Mouse (Mus musculus): Measurements from ENCODE around the gene Dst. TPM values are rescaled to one million over a fixed set of nuclear protein-coding genes. Genes with fewer than 3 reads are reported as not detected.

Dst gene
- polyA plus RNA-seq, 1 experiment from 2014 or later, result 44.3 TPM

DNA sequence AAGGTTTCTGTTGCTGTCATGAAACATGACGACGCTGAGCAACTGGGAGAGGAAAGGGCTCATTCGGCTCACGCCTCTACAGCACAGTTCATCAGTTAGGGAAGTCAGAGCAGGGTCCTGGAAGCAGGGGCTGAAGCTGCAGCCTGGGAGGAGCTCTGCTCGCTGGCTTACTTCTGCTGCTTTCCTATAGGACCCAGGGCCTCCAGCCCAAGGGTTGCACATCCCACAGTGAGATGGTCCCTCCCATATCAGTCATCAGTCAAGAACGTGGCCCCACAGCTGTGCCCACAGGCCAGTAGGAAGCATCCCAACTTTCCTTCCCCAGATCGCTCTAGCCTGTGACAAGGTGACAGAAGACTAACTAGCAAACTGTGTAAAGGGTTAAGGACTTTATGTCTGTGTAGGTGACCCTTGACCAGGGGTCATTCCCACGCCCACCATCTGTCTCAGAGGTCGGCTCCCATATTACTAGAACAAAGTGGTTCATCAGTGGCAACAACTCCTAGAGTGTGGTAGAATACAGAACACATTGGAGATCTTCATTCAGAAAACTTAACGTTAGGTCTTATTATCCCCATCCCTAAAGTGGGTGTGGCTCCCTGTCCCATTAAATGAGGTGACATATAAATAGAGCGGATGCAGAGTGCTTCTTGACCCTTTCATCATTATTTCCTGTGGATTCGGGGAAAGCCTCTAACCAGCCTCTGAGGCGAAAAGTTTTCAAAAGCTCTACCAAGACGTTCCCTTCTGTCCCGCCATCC is 219.9 kb downstream of the Dst start:
- 30% methylated on average over 15 of the region's 15 CpGs for WGBS
- H3K9me3 ChIP-seq (ENCODE audit: control insufficient read depth, low read length), result no peaks in the 10 kb centered on the region
- H3K4me3 ChIP-seq (ENCODE audit: low read length), result no peak overlapping the region
- no peak overlapping the region for H3K27ac ChIP-seq (ENCODE audit: low read depth, low read length)
- H3K36me3 ChIP-seq (ENCODE audit: control insufficient read depth, insufficient read depth, low read length), result no peaks in the 10 kb centered on the region
- ATAC-seq (ENCODE audit: low FRiP score, low TSS enrichment), result peak; percentile 66
- H3K4me2 ChIP-seq (replicated peaks; ENCODE audit: low read depth, low read length), result no peak overlapping the region
- no peaks in the 10 kb centered on the region for H3K27me3 ChIP-seq (ENCODE audit: control insufficient read depth, insufficient read depth, low read length)
- H3K4me1 ChIP-seq (ENCODE audit: control insufficient read depth, insufficient read depth, low read length), result peaks cover 16% of the 10 kb centered on the region
- no peak overlapping the region for H3K9ac ChIP-seq (ENCODE audit: low read depth, low read length)

DNA sequence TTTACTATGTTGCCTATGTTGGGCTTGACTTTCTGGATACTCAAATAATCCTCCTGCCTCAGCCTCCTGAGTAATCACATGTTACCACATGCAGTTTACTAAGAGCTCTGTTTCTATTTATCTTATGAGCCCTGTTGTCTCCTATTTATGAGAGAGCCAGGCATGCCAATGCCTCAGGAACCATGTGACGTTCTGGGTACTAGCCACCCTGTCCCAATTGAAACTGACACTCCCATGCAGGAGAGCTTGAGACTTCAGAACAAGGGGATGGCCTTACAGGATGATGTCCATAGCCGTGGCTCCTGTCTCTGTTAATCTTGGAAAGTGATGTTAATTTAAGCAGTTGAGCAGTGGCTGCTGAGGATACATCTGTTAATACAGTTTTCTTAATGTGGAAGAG is 220.8 kb downstream of the Dst start:
- ATAC-seq (ENCODE audit: low FRiP score, low TSS enrichment), result no peak
- H3K27me3 ChIP-seq (ENCODE audit: control insufficient read depth, insufficient read depth, low read length), result no peaks in the 10 kb centered on the region
- H3K36me3 ChIP-seq (ENCODE audit: control insufficient read depth, insufficient read depth, low read length), result no peaks in the 10 kb centered on the region
- H3K9me3 ChIP-seq (ENCODE audit: control insufficient read depth, low read length), result no peaks in the 10 kb centered on the region
- no peak overlapping the region for H3K27ac ChIP-seq (ENCODE audit: low read depth, low read length)
- H3K4me1 ChIP-seq (ENCODE audit: control insufficient read depth, insufficient read depth, low read length), result peaks cover 24% of the 10 kb centered on the region
- 77% methylated on average over 2 of the region's 2 CpGs for WGBS
- no peak overlapping the region for H3K4me3 ChIP-seq (ENCODE audit: low read length)
- H3K9ac ChIP-seq (ENCODE audit: low read depth, low read length), result no peak overlapping the region
- no peak overlapping the region for H3K4me2 ChIP-seq (replicated peaks; ENCODE audit: low read depth, low read length)

DNA sequence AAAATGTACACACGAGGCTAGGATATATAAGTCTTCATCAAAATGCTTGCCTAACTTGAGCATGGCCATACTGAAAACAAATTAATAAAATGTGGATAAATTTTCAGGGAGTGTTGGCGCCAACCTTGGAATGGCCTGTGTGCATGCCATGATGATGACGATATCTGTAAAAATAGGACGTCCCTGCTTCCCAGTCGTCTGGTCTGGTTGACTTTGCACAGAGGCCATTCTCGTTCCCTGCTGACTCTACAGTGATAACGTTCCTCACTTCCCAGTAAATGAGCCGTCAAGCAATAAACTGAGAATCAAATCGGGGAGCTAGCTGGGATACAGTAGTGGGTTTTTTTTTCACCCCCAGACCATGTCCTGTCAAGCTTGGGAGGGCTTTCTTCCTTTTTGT is 221.7 kb downstream of the Dst start:
- H3K27me3 ChIP-seq (ENCODE audit: control insufficient read depth, insufficient read depth, low read length), result no peaks in the 10 kb centered on the region

DNA sequence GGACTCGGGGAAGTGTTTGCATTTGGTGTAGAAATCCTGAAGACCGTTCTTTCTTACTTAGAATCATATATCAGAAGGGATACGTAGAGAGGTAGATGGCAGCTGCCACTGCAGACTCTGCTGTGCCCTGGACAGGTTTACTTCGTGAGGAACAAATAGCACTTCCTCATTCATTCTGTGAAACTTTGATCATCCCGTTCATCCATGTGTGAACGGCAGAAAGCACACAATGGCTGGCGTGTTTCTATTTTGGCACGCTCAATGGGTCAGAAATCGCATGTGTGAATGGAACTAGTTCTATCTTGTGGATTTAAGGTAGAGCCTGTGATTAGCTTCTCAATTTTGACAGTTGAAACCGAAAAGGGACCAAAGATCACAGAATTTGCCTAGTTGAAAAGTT is 222.8 kb downstream of the Dst start:
- peaks cover 32% of the 10 kb centered on the region for H3K4me1 ChIP-seq (ENCODE audit: control insufficient read depth, insufficient read depth, low read length)
- no peaks in the 10 kb centered on the region for H3K36me3 ChIP-seq (ENCODE audit: control insufficient read depth, insufficient read depth, low read length)
- no peak overlapping the region for H3K4me2 ChIP-seq (replicated peaks; ENCODE audit: low read depth, low read length)
- ATAC-seq (ENCODE audit: low FRiP score, low TSS enrichment), result no peak
- no peak overlapping the region for H3K9ac ChIP-seq (ENCODE audit: low read depth, low read length)
- H3K27ac ChIP-seq (ENCODE audit: low read depth, low read length), result no peak overlapping the region
- no peak overlapping the region for H3K4me3 ChIP-seq (ENCODE audit: low read length)
- no peaks in the 10 kb centered on the region for H3K9me3 ChIP-seq (ENCODE audit: control insufficient read depth, low read length)
- 75% methylated on average over 10 of the region's 10 CpGs for WGBS
- H3K27me3 ChIP-seq (ENCODE audit: control insufficient read depth, insufficient read depth, low read length), result no peaks in the 10 kb centered on the region

More for the DNA sequence above, 221.7 kb downstream of the Dst start:
- Histone ChIP-seq H3K4me2 (replicated peaks; ENCODE audit: low read depth, low read length) (no peak overlapping the region), H3K4me3 (ENCODE audit: low read length) (no peak overlapping the region), H3K9me3 (ENCODE audit: control insufficient read depth, low read length) (no peaks in the 10 kb centered on the region), H3K27ac (ENCODE audit: low read depth, low read length) (no peak overlapping the region), H3K36me3 (ENCODE audit: control insufficient read depth, insufficient read depth, low read length) (no peaks in the 10 kb centered on the region), H3K4me1 (ENCODE audit: control insufficient read depth, insufficient read depth, low read length) (peaks cover 28% of the 10 kb centered on the region), H3K9ac (ENCODE audit: low read depth, low read length) (no peak overlapping the region)
- ATAC-seq (ENCODE audit: low FRiP score, low TSS enrichment), result no peak
- 47% methylated on average over 9 of the region's 9 CpGs for WGBS

DNA sequence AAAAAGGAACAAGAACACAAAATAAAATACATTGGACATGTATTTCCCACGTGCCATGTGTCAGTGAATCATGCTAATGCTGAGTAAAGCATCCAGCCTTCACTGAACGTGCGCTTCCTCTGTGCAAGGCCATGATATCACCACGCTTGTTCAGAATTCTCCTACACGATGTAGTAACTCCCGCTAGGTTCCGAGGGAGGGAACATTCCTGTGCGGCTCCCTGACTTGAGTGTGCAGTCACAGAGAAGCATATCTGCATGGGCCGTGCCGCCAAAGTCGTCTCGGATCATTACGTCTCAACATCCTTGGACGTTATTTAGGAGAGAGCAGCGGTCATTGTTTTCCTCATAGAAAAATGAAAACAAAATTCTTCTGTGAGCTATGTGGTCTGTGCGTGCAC is 224.8 kb downstream of the Dst start:
- 40% methylated on average over 16 of the region's 16 CpGs for WGBS
- H3K4me2 ChIP-seq (replicated peaks; ENCODE audit: low read depth, low read length), result no peak overlapping the region
- H3K4me1 ChIP-seq (ENCODE audit: control insufficient read depth, insufficient read depth, low read length), result peaks cover 26% of the 10 kb centered on the region
- H3K9ac ChIP-seq (ENCODE audit: low read depth, low read length), result no peak overlapping the region
- peak overlapping the region; percentile 55; the same call in 1 of the 2 replicates for H3K27ac ChIP-seq (ENCODE audit: low read depth, low read length)
- no peaks in the 10 kb centered on the region for H3K36me3 ChIP-seq (ENCODE audit: control insufficient read depth, insufficient read depth, low read length)
- no peaks in the 10 kb centered on the region for H3K27me3 ChIP-seq (ENCODE audit: control insufficient read depth, insufficient read depth, low read length)
- no peak overlapping the region for H3K4me3 ChIP-seq (ENCODE audit: low read length)
- ATAC-seq (ENCODE audit: low FRiP score, low TSS enrichment), result 0 out of 2 replicates have a peak, but pooled peaks have one; percentile 61
- no peaks in the 10 kb centered on the region for H3K9me3 ChIP-seq (ENCODE audit: control insufficient read depth, low read length)

DNA sequence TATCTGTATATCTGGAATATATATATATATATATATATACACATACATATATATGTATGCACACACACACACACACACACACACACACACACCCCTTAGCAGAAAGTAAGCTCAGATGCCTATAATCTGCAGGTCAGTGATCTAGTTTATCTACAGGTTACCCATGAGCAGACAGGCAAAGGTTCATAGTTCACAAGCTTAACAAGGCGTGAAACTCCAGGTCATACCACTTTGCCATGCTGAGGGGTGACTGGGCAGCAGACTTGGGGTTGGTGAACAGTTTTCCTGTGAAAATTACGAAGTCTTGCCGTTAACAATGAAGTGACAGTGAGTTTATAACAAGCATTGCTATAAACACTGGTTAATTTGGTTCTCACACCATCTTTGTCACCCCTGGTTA is 227.5 kb downstream of the Dst start:
- Histone ChIP-seq H3K9me3 (ENCODE audit: control insufficient read depth, low read length) (no peaks in the 10 kb centered on the region), H3K9ac (ENCODE audit: low read depth, low read length) (no peak overlapping the region), H3K36me3 (ENCODE audit: control insufficient read depth, insufficient read depth, low read length) (no peaks in the 10 kb centered on the region), H3K4me2 (replicated peaks; ENCODE audit: low read depth, low read length) (no peak overlapping the region), H3K4me3 (ENCODE audit: low read length) (no peak overlapping the region), H3K27ac (ENCODE audit: low read depth, low read length) (no peak overlapping the region), H3K4me1 (ENCODE audit: control insufficient read depth, insufficient read depth, low read length) (peaks cover 29% of the 10 kb centered on the region), H3K27me3 (ENCODE audit: control insufficient read depth, insufficient read depth, low read length) (no peaks in the 10 kb centered on the region)
- ATAC-seq (ENCODE audit: low FRiP score, low TSS enrichment), result peak; percentile 50; the same call in 1 of the 2 replicates
- 55% methylated on average over 3 of the region's 3 CpGs for WGBS

DNA sequence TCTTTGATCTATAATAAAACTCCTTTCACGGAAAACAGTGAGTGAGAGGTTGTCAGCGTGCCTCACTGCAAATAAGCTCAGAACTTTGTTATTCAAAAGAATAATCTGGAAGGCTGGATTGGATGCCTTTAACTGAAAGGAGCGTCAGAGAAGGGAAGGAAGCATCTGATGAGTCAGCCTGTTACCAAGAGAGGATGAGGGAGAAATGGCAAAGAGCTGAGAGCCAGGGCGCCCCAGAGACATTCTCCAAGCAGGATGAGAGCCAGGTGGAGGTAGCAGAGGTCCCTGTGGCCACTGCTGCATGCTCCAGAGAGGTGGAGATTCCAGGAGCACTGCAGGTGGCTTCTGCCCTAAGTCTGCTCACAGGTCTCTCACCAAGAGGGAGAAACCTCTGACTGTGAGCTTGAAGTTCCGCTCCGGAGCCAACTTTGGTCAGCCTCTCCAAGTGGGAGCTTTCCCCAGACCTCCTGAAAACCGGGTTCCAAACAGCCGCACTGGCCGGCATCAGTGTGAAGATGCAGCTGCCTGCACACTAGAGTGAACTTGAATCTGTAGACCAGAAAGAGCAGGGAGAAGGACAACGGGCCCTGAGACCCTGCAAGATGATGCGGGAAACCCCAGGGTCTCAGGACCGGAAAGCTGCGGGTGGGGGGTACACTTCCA is 231.3 kb downstream of the Dst start:
- H3K36me3 ChIP-seq (ENCODE audit: control insufficient read depth, insufficient read depth, low read length), result no peaks in the 10 kb centered on the region
- ATAC-seq (ENCODE audit: low FRiP score, low TSS enrichment), result no peak
- no peak overlapping the region for H3K4me3 ChIP-seq (ENCODE audit: low read length)
- no peaks in the 10 kb centered on the region for H3K27me3 ChIP-seq (ENCODE audit: control insufficient read depth, insufficient read depth, low read length)
- no peaks in the 10 kb centered on the region for H3K9me3 ChIP-seq (ENCODE audit: control insufficient read depth, low read length)
- WGBS, result 69% methylated on average over 13 of the region's 13 CpGs
- H3K4me2 ChIP-seq (replicated peaks; ENCODE audit: low read depth, low read length), result no peak overlapping the region
- no peak overlapping the region for H3K27ac ChIP-seq (ENCODE audit: low read depth, low read length)
- no peak overlapping the region for H3K9ac ChIP-seq (ENCODE audit: low read depth, low read length)
- H3K4me1 ChIP-seq (ENCODE audit: control insufficient read depth, insufficient read depth, low read length), result peaks cover 22% of the 10 kb centered on the region; the same call in 1 of the 2 replicates

DNA sequence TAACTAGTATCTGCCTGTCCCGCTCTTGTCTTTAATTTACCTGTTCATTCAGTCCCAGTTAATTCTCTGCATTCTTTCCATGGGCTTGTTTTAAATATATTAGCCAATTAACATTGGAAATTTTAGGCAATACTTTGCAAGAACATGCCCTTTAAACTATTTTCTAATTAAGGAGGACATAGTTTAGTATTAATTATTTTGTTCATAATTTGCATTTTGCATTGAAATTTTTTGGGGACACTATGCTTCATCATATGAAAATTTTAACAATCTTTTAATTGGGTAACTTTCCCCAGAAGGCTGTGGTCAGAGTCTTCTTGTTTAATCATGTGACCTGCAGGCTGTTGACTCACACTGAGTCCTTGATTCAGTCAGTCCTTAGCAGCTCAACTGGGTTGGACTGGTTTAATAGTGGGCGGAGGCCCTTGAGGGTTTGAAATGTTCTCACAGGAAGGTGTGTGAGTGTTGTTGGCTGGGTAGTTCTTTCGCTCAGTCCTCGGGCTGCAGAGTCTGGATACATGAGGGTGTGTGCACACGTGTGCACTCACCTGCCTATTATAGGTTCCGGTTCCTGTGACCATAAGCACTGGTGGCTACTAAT is 231.9 kb downstream of the Dst start:
- Histone ChIP-seq H3K36me3 (ENCODE audit: control insufficient read depth, insufficient read depth, low read length) (no peaks in the 10 kb centered on the region), H3K9me3 (ENCODE audit: control insufficient read depth, low read length) (no peaks in the 10 kb centered on the region), H3K4me1 (ENCODE audit: control insufficient read depth, insufficient read depth, low read length) (peaks cover 17% of the 10 kb centered on the region; the same call in 1 of the 2 replicates), H3K4me2 (replicated peaks; ENCODE audit: low read depth, low read length) (no peak overlapping the region), H3K9ac (ENCODE audit: low read depth, low read length) (no peak overlapping the region), H3K4me3 (ENCODE audit: low read length) (no peak overlapping the region), H3K27ac (ENCODE audit: low read depth, low read length) (no peak overlapping the region), H3K27me3 (ENCODE audit: control insufficient read depth, insufficient read depth, low read length) (no peaks in the 10 kb centered on the region)
- WGBS, result 75% methylated on average over 6 of the region's 6 CpGs
- ATAC-seq (ENCODE audit: low FRiP score, low TSS enrichment), result 0 out of 2 replicates have a peak, but pooled peaks have one; percentile 59

DNA sequence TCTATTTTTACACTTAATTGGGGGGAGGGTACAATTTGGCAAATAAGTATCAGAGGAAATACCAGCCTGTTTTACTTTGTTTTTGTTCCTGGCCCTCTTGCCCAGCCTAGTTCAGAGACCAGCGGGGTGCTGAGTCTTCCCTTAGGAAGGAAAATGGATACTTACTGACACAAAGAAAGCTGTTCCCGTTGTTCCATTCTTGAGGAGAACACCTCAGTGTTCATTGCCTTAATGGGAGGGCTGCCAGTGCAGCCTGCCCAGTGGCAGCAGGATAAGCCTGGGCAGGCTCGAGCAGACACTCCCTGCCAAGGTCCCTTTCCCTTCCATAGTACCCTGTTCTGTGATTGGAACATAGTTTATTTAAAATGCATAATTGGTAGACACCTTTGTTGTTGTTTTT is 232.7 kb downstream of the Dst start:
- H3K4me2 ChIP-seq (replicated peaks; ENCODE audit: low read depth, low read length), result no peak overlapping the region
- no peak overlapping the region for H3K4me3 ChIP-seq (ENCODE audit: low read length)
- no peaks in the 10 kb centered on the region for H3K9me3 ChIP-seq (ENCODE audit: control insufficient read depth, low read length)
- no peak overlapping the region for H3K9ac ChIP-seq (ENCODE audit: low read depth, low read length)
- H3K36me3 ChIP-seq (ENCODE audit: control insufficient read depth, insufficient read depth, low read length), result no peaks in the 10 kb centered on the region
- peaks cover 15% of the 10 kb centered on the region; the same call in 1 of the 2 replicates for H3K4me1 ChIP-seq (ENCODE audit: control insufficient read depth, insufficient read depth, low read length)
- H3K27ac ChIP-seq (ENCODE audit: low read depth, low read length), result no peak overlapping the region
- WGBS, result 55% methylated on average over 3 of the region's 3 CpGs
- H3K27me3 ChIP-seq (ENCODE audit: control insufficient read depth, insufficient read depth, low read length), result no peaks in the 10 kb centered on the region
- ATAC-seq (ENCODE audit: low FRiP score, low TSS enrichment), result no peak
